Mouse (Mus musculus) liver, postnatal 0 days (tissue): ENCODE results near the gene Trmt1. TPM values are rescaled to one million over a fixed set of nuclear protein-coding genes. Genes with fewer than 3 reads are reported as not detected.

ENCODE experiments used
- ATAC-seq: fragments of 200-750 bp; cut with Nextera tagmentation; 2 replicates; pipeline ENCODE4 v1.8.0; 2017; ENCODE audit warnings: mild to moderate bottlenecking, moderate library complexity
- DNase-seq: peaks from one replicate; pipeline ENCODE4 v3.0.0-alpha.2; 2016
- H3K27ac ChIP-seq: fragments of 300-500 bp; sonication (generic); 2 replicates; pipeline ENCODE4 v1.5.1; 2014; ENCODE audit warnings: antibody characterized with exemption, moderate library complexity, mild to moderate bottlenecking, low read depth
- H3K27me3 ChIP-seq: fragments of 300-500 bp; sonication (generic); 2 replicates; pipeline ENCODE4 v1.6.1; 2014; ENCODE audit warnings: low read length, control low read depth, mixed read lengths; ENCODE audit not compliant: insufficient read depth
- H3K36me3 ChIP-seq: fragments of 300-500 bp; sonication (generic); replicated peaks from 2 replicates; pipeline ENCODE4 v1.6.1; 2014; ENCODE audit warnings: mild to moderate bottlenecking, control low read depth, low read length, moderate library complexity, mixed read lengths; ENCODE audit not compliant: insufficient read depth
- H3K4me1 ChIP-seq: fragments of 300-500 bp; sonication (generic); 2 replicates; pipeline ENCODE4 v1.6.1; 2014; ENCODE audit warnings: antibody characterized with exemption, mild to moderate bottlenecking, control low read depth; ENCODE audit not compliant: insufficient read depth
- H3K4me2 ChIP-seq: fragments of 300-500 bp; sonication (generic); 2 replicates; pipeline ENCODE4 v1.6.1; 2014; ENCODE audit warnings: low read depth, mild to moderate bottlenecking, low read length, moderate library complexity, mixed read lengths
- H3K4me3 ChIP-seq: fragments of 300-500 bp; sonication (generic); 2 replicates; pipeline ENCODE4 v1.5.1; 2014; ENCODE audit warnings: low read depth, low read length
- H3K9ac ChIP-seq: fragments of 300-500 bp; sonication (generic); replicated peaks from 2 replicates; pipeline ENCODE4 v1.6.1; 2014; ENCODE audit warnings: mild to moderate bottlenecking, moderate library complexity
- H3K9me3 ChIP-seq: fragments of 300-500 bp; sonication (generic); 2 replicates; pipeline ENCODE4 v1.6.1; 2016; ENCODE audit warnings: mild to moderate bottlenecking, control low read depth, low read length, mixed read lengths
- CTCF ChIP-seq: sonication (generic); IDR thresholded peaks from 2 replicates; pipeline ENCODE4 v1.5.1; 2016; ENCODE audit warnings: antibody characterized with exemption, low read depth
- EP300 ChIP-seq: IDR thresholded peaks from 2 replicates; pipeline ENCODE4 v1.6.1; 2016; ENCODE audit warnings: antibody characterized with exemption, low read depth, mild to moderate bottlenecking
- WGBS: fragments of 180-500 bp; shearing (Covaris S2); extraction: QIAGEN DNeasy Blood & Tissue Kit; methylation state at CpG from one replicate; pipeline ENCODE4 v1.1.7; 2014; ENCODE audit not compliant: insufficient replicate concordance; 5-methylcytosine and 5-hydroxymethylcytosine counted together
- polyA plus RNA-seq: library from polyadenylated mRNA; unstranded; fragments of >200 nt; fragmentation: Nextera tagmentation; extraction: Ambion mirVana; gene quantifications from 2 replicates; pipeline ENCODE4 v1.2.1, GENCODE M21; 2015

Gene Trmt1
- polyA plus RNA-seq, 1 experiment from 2014 or later = 21.3 TPM

GRCm38 (mm10) chr8:84714161-84714560 is 28.1 kb downstream of the Trmt1 start:
- H3K9ac ChIP-seq = no peak overlapping the region
- peaks cover 30% of the 10 kb centered on the region for H3K4me1 ChIP-seq
- no peak overlapping the region for H3K4me3 ChIP-seq
- DNase-seq (no peak), ATAC-seq (no peak)
- 81% methylated on average over 4 of the region's 4 CpGs for WGBS
- H3K27ac ChIP-seq = no peak overlapping the region
- no peaks in the 10 kb centered on the region for H3K27me3 ChIP-seq
- no peak for TF ChIP-seq EP300
- no peaks in the 10 kb centered on the region for H3K9me3 ChIP-seq
- no peak overlapping the region for H3K4me2 ChIP-seq
- no peaks in the 10 kb centered on the region for H3K36me3 ChIP-seq

- WGBS = 67% methylated on average over 26 of the region's 27 CpGs
- peak overlapping the region; percentile 81 for H3K27ac ChIP-seq
- H3K36me3 ChIP-seq = no peaks in the 10 kb centered on the region; the same call in 1 of the 2 replicates
- 0 out of 2 replicates have a peak, but pooled peaks have one; percentile 3 for TF ChIP-seq CTCF
- TF ChIP-seq EP300 = no peak
- H3K9me3 ChIP-seq = no peaks in the 10 kb centered on the region
- H3K27me3 ChIP-seq = no peaks in the 10 kb centered on the region
- H3K4me2 ChIP-seq = peak overlapping the region; percentile 68
- H3K9ac ChIP-seq = peak overlapping the region; percentile 59; the same call in 1 of the 2 replicates
- peak overlapping the region; percentile 41 for H3K4me3 ChIP-seq
- ATAC-seq = peak; percentile 87
- DNase-seq = peak; percentile 73
- H3K4me1 ChIP-seq = peaks cover 30% of the 10 kb centered on the region
Measured at GRCm38 (mm10) chr8:84715893-84716468, 29.9 kb downstream of the Trmt1 start.

GRCm38 (mm10) chr8:84716790-84717189 is 30.7 kb downstream of the Trmt1 start:
- Histone ChIP-seq H3K9me3 (no peaks in the 10 kb centered on the region), H3K27ac (peak overlapping the region; percentile 30; the same call in 1 of the 2 replicates), H3K9ac (no peak overlapping the region), H3K4me3 (no peak overlapping the region), H3K4me1 (peaks cover 32% of the 10 kb centered on the region), H3K4me2 (no peak overlapping the region), H3K27me3 (no peaks in the 10 kb centered on the region), H3K36me3 (no peaks in the 10 kb centered on the region; the same call in 1 of the 2 replicates)
- no peak for DNase-seq
- WGBS = 90% methylated on average over 11 of the region's 11 CpGs
- TF ChIP-seq EP300 (no peak), CTCF (no peak)
- no peak for ATAC-seq

GRCm38 (mm10) chr8:84718476-84718875 is 32.4 kb downstream of the Trmt1 start:
- WGBS = 71% methylated on average over 5 of the region's 5 CpGs
- peaks cover 33% of the 10 kb centered on the region for H3K4me1 ChIP-seq
- H3K27ac ChIP-seq = no peak overlapping the region
- TF ChIP-seq CTCF = no peak
- no peak for TF ChIP-seq EP300
- no peaks in the 10 kb centered on the region; the same call in 1 of the 2 replicates for H3K36me3 ChIP-seq
- no peaks in the 10 kb centered on the region for H3K27me3 ChIP-seq
- no peak for ATAC-seq
- no peak overlapping the region for H3K4me3 ChIP-seq
- no peaks in the 10 kb centered on the region for H3K9me3 ChIP-seq
- no peak overlapping the region for H3K4me2 ChIP-seq
- H3K9ac ChIP-seq = no peak overlapping the region
- DNase-seq = no peak

GRCm38 (mm10) chr8:84718959-84719690 is 33.0 kb downstream of the Trmt1 start:
- Histone ChIP-seq H3K9me3 (no peaks in the 10 kb centered on the region), H3K36me3 (no peaks in the 10 kb centered on the region; the same call in 1 of the 2 replicates), H3K4me3 (no peak overlapping the region), H3K4me1 (peaks cover 33% of the 10 kb centered on the region), H3K4me2 (no peak overlapping the region), H3K27ac (no peak overlapping the region), H3K9ac (no peak overlapping the region), H3K27me3 (no peaks in the 10 kb centered on the region)
- ATAC-seq = no peak
- TF ChIP-seq CTCF = no peak
- no peak for TF ChIP-seq EP300
- DNase-seq = no peak
- 84% methylated on average over 5 of the region's 5 CpGs for WGBS

- DNase-seq (no peak), ATAC-seq (no peak)
- TF ChIP-seq CTCF = no peak
- TF ChIP-seq EP300 = no peak
- Histone ChIP-seq H3K27ac (peak overlapping the region; percentile 87), H3K9me3 (no peaks in the 10 kb centered on the region), H3K36me3 (peaks cover 7% of the 10 kb centered on the region), H3K27me3 (no peaks in the 10 kb centered on the region), H3K4me2 (peak overlapping the region; percentile 75), H3K4me1 (peaks cover 58% of the 10 kb centered on the region), H3K9ac (peak overlapping the region; percentile 56), H3K4me3 (peak overlapping the region; percentile 38)
- 46% methylated on average over 6 of the region's 6 CpGs for WGBS
Measured at GRCm38 (mm10) chr8:84722530-84722849, 36.4 kb downstream of the Trmt1 start.
